Mouse (Mus musculus) gastrocnemius, postnatal 10 days (tissue): ENCODE data around the gene Bmp2. TPM values are rescaled to one million over a fixed set of nuclear protein-coding genes. Genes with fewer than 3 reads are reported as not detected.

Experiments used
- DNase-seq: peaks from one replicate; pipeline ENCODE4 v3.0.0; 2021; ENCODE audit warnings: mixed read lengths
- long read RNA-seq, 2 experiments: library from polyadenylated mRNA; stranded (forward); transcript quantifications; one replicate each; pipeline ENCODE4 v2.0.0; 2021
- total RNA-seq, 2 experiments: library from RNA; stranded (reverse); gene quantifications; 2 replicates each; pipeline ENCODE4 v1.2.3; 2021

The Bmp2 gene
- 1 to 10 TPM; 2.2 to 2.6 TPM for total RNA-seq
- long read RNA-seq, experiment 1, transcript Bmp2-201 (3 exons, 3,555 nt), result major isoform, 5 of 5 reads
- long read RNA-seq, experiment 1, partial matches to known transcripts, result 0 of 5 reads
- long read RNA-seq, experiment 1, other reads (novel, unspliced or antisense), result 0 of 5 reads
- long read RNA-seq, experiment 2, partial matches to known transcripts, result 0 of 4 reads
- long read RNA-seq, experiment 2, other reads (novel, unspliced or antisense), result 1 of 4 reads

- peak; percentile 73 for DNase-seq
Measured at GRCm38 (mm10) chr2:133552031-133552841, at the start of gene Bmp2. Gene Bmp2, plus strand, starts transcription at chr2:133552159.

- no peak for DNase-seq
Measured at GRCm38 (mm10) chr2:133505678-133506077, 46.3 kb upstream of the Bmp2 start.

DNA sequence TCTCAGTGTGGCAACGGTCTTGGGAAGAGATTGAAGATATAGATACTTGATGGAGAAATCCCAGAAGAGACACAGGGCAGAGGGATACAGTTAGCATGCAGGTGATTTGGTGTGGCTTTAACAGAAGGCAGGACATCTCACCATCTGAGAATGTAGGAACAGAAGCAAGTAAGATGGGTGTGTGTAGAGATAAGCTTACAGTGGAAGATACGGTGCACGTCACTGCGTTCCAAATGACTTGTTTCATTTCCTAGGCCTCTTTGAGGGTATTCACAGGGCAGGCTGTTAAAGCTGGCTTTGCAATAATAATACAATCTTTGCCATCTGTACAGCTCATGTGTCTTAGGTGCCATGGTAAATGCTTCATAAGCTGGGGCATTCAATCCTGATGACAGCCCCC is 44.9 kb upstream of the Bmp2 start:
- DNase-seq, result no peak

DNA sequence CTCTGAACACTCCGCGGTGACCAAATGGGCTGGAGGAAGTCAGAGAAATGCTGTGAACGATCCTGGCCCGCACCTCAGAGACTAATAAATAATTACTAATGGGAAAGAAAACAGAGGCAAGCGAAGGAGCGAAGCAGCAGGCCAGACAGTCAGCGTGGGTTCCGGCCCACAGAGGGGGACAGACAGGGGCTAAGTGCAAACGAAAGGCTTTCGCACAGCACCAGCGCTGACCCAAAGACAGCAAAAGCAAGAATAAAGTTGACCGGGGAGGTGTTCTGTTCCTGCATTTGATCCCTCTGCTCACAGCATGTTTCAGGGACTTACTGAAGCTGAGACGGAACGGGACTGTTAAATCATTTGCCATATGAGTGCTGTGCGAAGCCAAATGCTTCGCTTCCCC is 42.8 kb upstream of the Bmp2 start:
- DNase-seq, result no peak

- no peak for DNase-seq
Measured at GRCm38 (mm10) chr2:133511011-133511779, 40.8 kb upstream of the Bmp2 start.

- DNase-seq, result no peak
Measured at GRCm38 (mm10) chr2:133516331-133517046, 35.5 kb upstream of the Bmp2 start.

GRCm38 (mm10) chr2:133517867-133518266 is 34.1 kb upstream of the Bmp2 start:
- DNase-seq, result no peak

GRCm38 (mm10) chr2:133521193-133521592 is 30.8 kb upstream of the Bmp2 start:
- DNase-seq, result no peak

- DNase-seq, result peak; percentile 35
Measured at GRCm38 (mm10) chr2:133522121-133522520, 29.8 kb upstream of the Bmp2 start.

DNA sequence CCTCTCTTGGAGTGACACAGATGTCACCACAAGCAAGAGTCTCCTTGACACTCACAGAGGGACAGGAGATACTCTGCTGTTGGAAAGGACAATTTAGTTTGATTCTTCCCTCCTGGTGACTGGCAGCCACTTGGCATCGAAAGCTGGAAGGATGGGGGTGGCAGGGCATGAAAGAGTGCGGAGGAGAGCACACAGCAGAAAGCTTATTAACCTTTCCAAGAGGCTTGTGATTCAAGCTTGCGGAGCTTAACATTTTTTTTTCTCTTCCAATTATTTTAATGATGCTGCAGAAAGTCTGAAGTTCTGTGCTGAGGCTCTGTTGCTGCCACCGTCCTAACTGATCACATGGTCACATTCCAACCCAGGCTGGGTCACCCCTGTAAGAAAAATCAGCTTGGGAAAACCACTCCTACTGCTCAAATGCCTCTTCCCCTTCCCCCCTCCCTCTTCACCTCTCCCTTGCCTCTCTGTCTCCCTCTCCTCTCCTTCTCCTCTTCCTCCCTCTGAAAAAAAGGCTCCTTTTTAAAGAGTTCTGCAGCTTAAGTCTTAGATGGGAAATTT is 26.3 kb upstream of the Bmp2 start:
- DNase-seq, result no peak

GRCm38 (mm10) chr2:133529396-133529795 is 22.6 kb upstream of the Bmp2 start:
- DNase-seq, result peak; percentile 20

- DNase-seq, result no peak
Measured at GRCm38 (mm10) chr2:133533073-133533472, 18.9 kb upstream of the Bmp2 start.

DNA sequence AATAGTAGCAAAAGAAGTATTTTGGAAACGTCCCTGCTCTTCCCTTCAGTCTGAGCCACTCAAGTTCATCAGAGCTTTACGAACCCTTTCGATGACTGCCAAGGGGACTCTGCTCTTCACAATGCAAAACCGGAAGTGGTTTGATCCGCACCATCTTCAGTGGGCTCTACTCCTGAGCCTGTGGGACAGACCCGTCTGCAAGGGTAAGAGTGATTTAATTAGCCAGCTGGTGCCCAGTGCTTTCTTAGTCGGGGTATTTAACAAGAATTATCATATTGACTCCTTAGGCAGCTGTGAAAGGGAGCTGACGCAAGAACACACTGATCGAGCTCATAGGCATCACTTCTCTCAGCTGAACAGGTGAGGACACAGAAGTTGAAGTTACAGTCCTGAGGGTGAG is 16.5 kb upstream of the Bmp2 start:
- DNase-seq, result no peak

- DNase-seq, result no peak
Measured at GRCm38 (mm10) chr2:133536812-133537211, 15.1 kb upstream of the Bmp2 start.

DNA sequence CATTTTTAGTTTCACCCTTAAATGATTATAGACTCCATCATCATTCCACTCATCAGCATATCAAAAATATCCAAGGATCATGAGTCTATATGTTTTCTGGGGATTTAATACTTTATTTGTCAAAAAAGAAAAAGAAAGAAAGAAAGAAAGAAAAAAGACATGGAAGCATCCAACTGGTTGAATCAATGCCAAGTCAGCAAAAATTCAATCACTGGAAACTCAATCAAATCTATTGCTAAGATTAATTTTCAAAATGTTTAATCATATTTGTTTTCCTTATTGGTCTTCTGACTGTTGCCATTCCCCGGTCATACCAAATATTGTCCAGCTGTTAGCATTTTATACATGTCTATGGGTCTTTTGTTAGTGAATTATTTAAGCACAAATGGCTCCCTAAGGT is 11.3 kb upstream of the Bmp2 start:
- no peak for DNase-seq

- DNase-seq, result peak; percentile 36
Measured at GRCm38 (mm10) chr2:133550238-133550682, 1.7 kb upstream of the Bmp2 start.

DNA sequence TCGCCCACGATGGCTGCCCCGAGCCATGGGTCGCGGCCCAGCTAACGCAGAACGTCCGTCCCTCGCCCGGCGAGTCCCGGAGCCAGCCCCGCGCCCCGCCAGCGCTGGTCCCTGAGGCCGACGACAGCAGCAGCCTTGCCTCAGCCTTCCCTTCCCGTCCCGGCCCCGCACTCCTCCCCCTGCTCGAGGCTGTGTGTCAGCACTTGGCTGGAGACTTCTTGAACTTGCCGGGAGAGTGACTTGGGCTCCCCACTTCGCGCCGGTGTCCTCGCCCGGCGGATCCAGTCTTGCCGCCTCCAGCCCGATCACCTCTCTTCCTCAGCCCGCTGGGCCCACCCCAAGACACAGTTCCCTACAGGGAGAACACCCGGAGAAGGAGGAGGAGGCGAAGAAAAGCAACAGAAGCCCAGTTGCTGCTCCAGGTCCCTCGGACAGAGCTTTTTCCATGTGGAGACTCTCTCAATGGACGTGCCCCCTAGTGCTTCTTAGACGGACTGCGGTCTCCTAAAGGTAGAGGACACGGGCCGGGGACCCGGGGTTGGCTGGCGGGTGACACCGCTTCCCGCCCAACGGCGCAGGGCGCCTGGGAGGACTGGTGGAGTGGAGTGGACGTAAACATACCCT is 995 bp downstream of the Bmp2 start:
- peak; percentile 37 for DNase-seq

- DNase-seq, result no peak
Measured at GRCm38 (mm10) chr2:133553911-133554285, 1.9 kb downstream of the Bmp2 start.

DNA sequence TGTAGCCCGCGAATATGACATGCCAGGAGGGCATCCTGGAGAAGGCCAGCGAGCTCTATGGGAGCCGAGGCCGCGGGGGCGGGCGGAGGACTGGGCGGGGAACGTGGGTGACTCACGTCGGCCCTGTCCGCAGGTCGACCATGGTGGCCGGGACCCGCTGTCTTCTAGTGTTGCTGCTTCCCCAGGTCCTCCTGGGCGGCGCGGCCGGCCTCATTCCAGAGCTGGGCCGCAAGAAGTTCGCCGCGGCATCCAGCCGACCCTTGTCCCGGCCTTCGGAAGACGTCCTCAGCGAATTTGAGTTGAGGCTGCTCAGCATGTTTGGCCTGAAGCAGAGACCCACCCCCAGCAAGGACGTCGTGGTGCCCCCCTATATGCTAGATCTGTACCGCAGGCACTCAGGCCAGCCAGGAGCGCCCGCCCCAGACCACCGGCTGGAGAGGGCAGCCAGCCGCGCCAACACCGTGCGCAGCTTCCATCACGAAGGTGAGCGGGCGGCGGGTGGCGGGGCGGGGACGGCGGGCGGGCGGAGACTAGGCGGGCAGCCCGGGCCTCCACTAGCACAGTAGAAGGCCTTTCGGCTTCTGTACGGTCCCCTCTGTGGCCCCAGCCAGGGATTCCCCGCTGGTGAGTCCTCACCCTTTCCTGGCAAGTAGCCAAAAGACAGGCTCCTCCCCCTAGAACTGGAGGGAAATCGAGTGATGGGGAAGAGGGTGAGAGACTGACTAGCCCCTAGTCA is 2.5 kb downstream of the Bmp2 start:
- DNase-seq, result peak; percentile 39

GRCm38 (mm10) chr2:133564248-133564886 is 12.4 kb downstream of the Bmp2 start:
- no peak for DNase-seq
